Mouse (Mus musculus): ENCODE results near the gene Tnc. TPM values are rescaled to one million over a fixed set of nuclear protein-coding genes. Genes with fewer than 3 reads are reported as not detected.

Tnc gene
- polyA plus RNA-seq, 1 experiment from 2014 or later: 19.3 TPM

GRCm38 (mm10) chr4:64058856-64059231 lies 12.0 kb upstream of the Tnc start:
- no peaks in the 10 kb centered on the region for H3K4me1 ChIP-seq
- no peak for ATAC-seq (ENCODE audit: low FRiP score)
- H3K27me3 ChIP-seq: no peaks in the 10 kb centered on the region
- H3K9me3 ChIP-seq (replicated peaks): no peaks in the 10 kb centered on the region
- H3K9ac ChIP-seq: no peak overlapping the region
- H3K4me2 ChIP-seq (replicated peaks): no peak overlapping the region
- no peaks in the 10 kb centered on the region for H3K36me3 ChIP-seq
- H3K27ac ChIP-seq: no peak overlapping the region
- WGBS: 68% methylated on average over 6 of the region's 6 CpGs
- H3K4me3 ChIP-seq: no peak overlapping the region

- Histone ChIP-seq H3K4me1 (no peaks in the 10 kb centered on the region), H3K27me3 (no peaks in the 10 kb centered on the region), H3K27ac (no peak overlapping the region), H3K4me3 (no peak overlapping the region), H3K9me3 (replicated peaks) (no peaks in the 10 kb centered on the region), H3K4me2 (replicated peaks) (no peak overlapping the region), H3K36me3 (no peaks in the 10 kb centered on the region), H3K9ac (no peak overlapping the region)
- WGBS: 70% methylated on average over 12 of the region's 12 CpGs
- ATAC-seq (ENCODE audit: low FRiP score): no peak
Observed at GRCm38 (mm10) chr4:64058048-64058855, 11.4 kb upstream of the Tnc start.

GRCm38 (mm10) chr4:64048177-64048576 lies 1.4 kb upstream of the Tnc start:
- 79% methylated on average over 7 of the region's 7 CpGs for WGBS
- Histone ChIP-seq H3K4me3 (no peak overlapping the region), H3K4me2 (replicated peaks) (no peak overlapping the region), H3K9ac (no peak overlapping the region), H3K36me3 (no peaks in the 10 kb centered on the region), H3K4me1 (peaks cover 12% of the 10 kb centered on the region), H3K27me3 (peaks cover 16% of the 10 kb centered on the region), H3K9me3 (replicated peaks) (no peaks in the 10 kb centered on the region), H3K27ac (no peak overlapping the region)
- ATAC-seq (ENCODE audit: low FRiP score): no peak

DNA sequence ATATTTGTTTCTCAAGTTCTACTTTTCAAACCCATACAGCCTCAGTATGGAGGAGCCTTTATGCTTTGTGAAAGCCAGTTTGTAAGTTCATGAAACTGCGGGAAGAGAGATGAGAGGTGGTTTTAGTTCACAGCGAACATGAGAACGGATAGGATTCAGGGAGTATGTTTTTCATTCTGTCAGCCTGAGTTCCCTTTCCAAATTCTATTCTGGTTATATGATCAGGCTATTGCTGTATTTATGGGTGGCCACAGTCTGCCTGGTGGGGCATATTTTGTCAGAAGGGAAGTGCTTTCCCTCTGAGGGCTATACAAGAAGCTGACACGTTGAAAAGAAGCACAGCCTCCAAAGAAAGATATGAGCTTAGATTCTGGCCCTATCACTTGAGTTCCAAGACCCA lies 2.9 kb downstream of the Tnc start:
- H3K9ac ChIP-seq: no peak overlapping the region
- no peak for ATAC-seq (ENCODE audit: low FRiP score)
- H3K4me3 ChIP-seq: no peak overlapping the region
- H3K27ac ChIP-seq: no peak overlapping the region
- WGBS: 84% methylated on average over 4 of the region's 4 CpGs
- peaks cover 16% of the 10 kb centered on the region for H3K27me3 ChIP-seq
- peaks cover 13% of the 10 kb centered on the region for H3K4me1 ChIP-seq
- no peak overlapping the region for H3K4me2 ChIP-seq (replicated peaks)
- no peaks in the 10 kb centered on the region for H3K9me3 ChIP-seq (replicated peaks)
- H3K36me3 ChIP-seq: no peaks in the 10 kb centered on the region

DNA sequence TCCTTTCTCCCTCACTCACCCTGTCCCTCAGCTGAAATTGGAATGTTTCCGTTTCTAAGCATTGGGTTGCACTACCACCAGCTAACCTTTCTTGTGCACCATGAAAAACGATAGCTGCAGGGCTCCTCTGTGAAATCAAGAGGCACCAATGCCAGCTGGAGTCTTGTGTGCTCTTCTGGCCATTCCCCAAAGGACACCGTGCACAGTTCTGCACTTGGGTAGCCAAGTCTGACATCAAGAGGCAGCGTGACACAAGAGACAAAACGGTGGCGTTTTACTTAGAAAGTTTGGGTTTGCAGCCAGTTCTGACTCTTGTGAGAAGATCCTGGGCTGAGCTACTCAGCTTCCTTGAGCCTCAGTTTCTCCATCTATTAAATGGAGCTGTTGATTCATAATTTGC lies 3.4 kb downstream of the Tnc start:
- H3K4me1 ChIP-seq: peaks cover 13% of the 10 kb centered on the region
- peaks cover 16% of the 10 kb centered on the region for H3K27me3 ChIP-seq
- ATAC-seq (ENCODE audit: low FRiP score): no peak
- H3K27ac ChIP-seq: no peak overlapping the region
- no peak overlapping the region for H3K9ac ChIP-seq
- H3K36me3 ChIP-seq: no peaks in the 10 kb centered on the region
- whole genome bisulfite sequencing: 72% methylated on average over 6 of the region's 6 CpGs
- no peaks in the 10 kb centered on the region for H3K9me3 ChIP-seq (replicated peaks)
- H3K4me3 ChIP-seq: no peak overlapping the region
- H3K4me2 ChIP-seq (replicated peaks): no peak overlapping the region

DNA sequence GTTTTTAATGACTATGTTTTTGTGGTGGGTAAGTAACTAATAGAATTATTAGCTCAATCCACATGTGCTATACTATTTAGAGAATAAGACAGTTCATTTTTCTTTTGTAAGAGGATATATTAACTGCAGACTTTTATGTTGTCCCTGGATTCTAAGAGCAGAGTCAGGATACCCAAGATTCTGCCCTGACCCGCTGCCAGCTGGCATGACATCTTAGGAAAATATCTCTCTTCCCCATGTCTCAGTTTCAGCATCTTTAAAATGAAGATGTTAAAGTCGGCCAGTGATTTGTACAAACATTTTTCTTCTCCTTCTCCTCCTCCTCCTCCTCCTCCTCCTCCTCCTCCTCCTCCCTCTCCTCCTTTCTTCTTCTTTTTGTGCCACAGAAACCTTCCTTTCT lies 7.7 kb downstream of the Tnc start:
- Histone ChIP-seq H3K27ac (no peak overlapping the region), H3K9ac (no peak overlapping the region), H3K4me1 (peaks cover 2% of the 10 kb centered on the region; the same call in 1 of the 2 replicates), H3K4me2 (replicated peaks) (no peak overlapping the region), H3K4me3 (no peak overlapping the region), H3K36me3 (no peaks in the 10 kb centered on the region), H3K27me3 (no peaks in the 10 kb centered on the region; the same call in 1 of the 2 replicates), H3K9me3 (replicated peaks) (no peaks in the 10 kb centered on the region)
- ATAC-seq (ENCODE audit: low FRiP score): no peak
- WGBS: 92% methylated on average over 2 of the region's 2 CpGs

DNA sequence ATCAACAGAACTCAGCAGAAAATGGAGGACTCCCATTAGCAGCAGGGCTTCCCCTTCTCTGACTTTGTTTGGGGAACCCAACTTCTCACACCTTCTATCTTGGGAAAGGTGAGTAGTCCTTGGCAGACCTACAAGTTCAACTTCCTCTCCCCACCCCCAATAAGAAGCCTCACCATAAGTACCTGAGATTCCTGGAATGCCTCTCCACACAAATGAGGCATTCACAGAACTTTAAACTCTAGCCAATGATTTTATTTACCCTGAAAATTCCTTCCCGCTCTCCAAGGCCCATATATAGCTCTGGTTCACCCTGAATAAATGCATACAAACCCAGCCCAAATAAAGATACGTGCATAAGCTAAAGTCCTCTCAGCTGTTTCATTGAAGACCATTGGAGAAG lies 9.3 kb downstream of the Tnc start:
- no peaks in the 10 kb centered on the region for H3K36me3 ChIP-seq
- no peaks in the 10 kb centered on the region for H3K9me3 ChIP-seq (replicated peaks)
- WGBS: 93% methylated on average over 2 of the region's 2 CpGs
- H3K4me2 ChIP-seq (replicated peaks): no peak overlapping the region
- no peaks in the 10 kb centered on the region for H3K4me1 ChIP-seq
- H3K4me3 ChIP-seq: no peak overlapping the region
- H3K27ac ChIP-seq: no peak overlapping the region
- ATAC-seq (ENCODE audit: low FRiP score): no peak
- no peak overlapping the region for H3K9ac ChIP-seq
- no peaks in the 10 kb centered on the region for H3K27me3 ChIP-seq

GRCm38 (mm10) chr4:64034724-64035123 lies 12.1 kb downstream of the Tnc start:
- Histone ChIP-seq H3K36me3 (no peaks in the 10 kb centered on the region), H3K9ac (no peak overlapping the region), H3K4me2 (replicated peaks) (no peak overlapping the region), H3K4me3 (no peak overlapping the region), H3K27me3 (no peaks in the 10 kb centered on the region), H3K4me1 (no peaks in the 10 kb centered on the region), H3K9me3 (replicated peaks) (no peaks in the 10 kb centered on the region), H3K27ac (no peak overlapping the region)
- 57% methylated on average over 1 of the region's 1 CpGs for WGBS
- ATAC-seq (ENCODE audit: low FRiP score): no peak

- H3K4me1 ChIP-seq: no peaks in the 10 kb centered on the region
- ATAC-seq (ENCODE audit: low FRiP score): no peak
- H3K4me3 ChIP-seq: no peak overlapping the region
- H3K36me3 ChIP-seq: no peaks in the 10 kb centered on the region
- WGBS: 44% methylated on average over 2 of the region's 2 CpGs
- H3K9me3 ChIP-seq (replicated peaks): no peaks in the 10 kb centered on the region
- no peak overlapping the region for H3K9ac ChIP-seq
- H3K27ac ChIP-seq: no peak overlapping the region
- no peaks in the 10 kb centered on the region for H3K27me3 ChIP-seq
- no peak overlapping the region for H3K4me2 ChIP-seq (replicated peaks)
Observed at GRCm38 (mm10) chr4:64033191-64033590, 13.6 kb downstream of the Tnc start.

- Histone ChIP-seq H3K27me3 (no peaks in the 10 kb centered on the region), H3K27ac (no peak overlapping the region), H3K4me3 (no peak overlapping the region), H3K4me1 (no peaks in the 10 kb centered on the region), H3K9me3 (replicated peaks) (no peaks in the 10 kb centered on the region), H3K4me2 (replicated peaks) (no peak overlapping the region), H3K9ac (no peak overlapping the region), H3K36me3 (no peaks in the 10 kb centered on the region)
- no peak for ATAC-seq (ENCODE audit: low FRiP score)
- 56% methylated on average over 1 of the region's 1 CpGs for WGBS
Observed at GRCm38 (mm10) chr4:64029486-64029885, 17.3 kb downstream of the Tnc start.

- Histone ChIP-seq H3K4me2 (replicated peaks) (no peak overlapping the region), H3K4me1 (no peaks in the 10 kb centered on the region), H3K27ac (no peak overlapping the region), H3K27me3 (no peaks in the 10 kb centered on the region), H3K9me3 (replicated peaks) (no peaks in the 10 kb centered on the region), H3K36me3 (no peaks in the 10 kb centered on the region), H3K9ac (no peak overlapping the region), H3K4me3 (no peak overlapping the region)
- no peak for ATAC-seq (ENCODE audit: low FRiP score)
- 81% methylated on average over 6 of the region's 6 CpGs for WGBS
Observed at GRCm38 (mm10) chr4:64025591-64025990, 21.2 kb downstream of the Tnc start.

GRCm38 (mm10) chr4:64024041-64024779 lies 22.6 kb downstream of the Tnc start:
- ATAC-seq (ENCODE audit: low FRiP score): no peak
- WGBS: 57% methylated on average over 4 of the region's 4 CpGs

More at GRCm38 (mm10) chr4:64024041-64024779, 22.6 kb downstream of the Tnc start:
- Histone ChIP-seq H3K9me3 (replicated peaks) (no peaks in the 10 kb centered on the region), H3K27me3 (no peaks in the 10 kb centered on the region), H3K4me3 (no peak overlapping the region), H3K27ac (no peak overlapping the region), H3K9ac (no peak overlapping the region), H3K36me3 (no peaks in the 10 kb centered on the region), H3K4me1 (no peaks in the 10 kb centered on the region), H3K4me2 (replicated peaks) (no peak overlapping the region)

All from hindbrain, embryonic 12.5 days (tissue).